Mouse (Mus musculus): ENCODE measurements at regions not wholly inside any gene's neighbourhood (a gene's known extent, or its start where the extent isn't known, plus 50 kb on each side); places are given as distances from the start of the nearest gene placed in this dataset.
A peak's percentile ranks its signal among the peaks of the same experiment; 100 is the strongest.
"Not testable (repeated sequence)": the region's sequence is repeated elsewhere in the genome, so short reads cannot be mapped to it uniquely, and the experiment has no call there.

GRCm38 (mm10) chr2:55182416-55182815 is 253.4 kb upstream of the Kcnj3 start:
- DNase-seq, result no peak

GRCm38 (mm10) chr2:55206891-55207290 is 228.9 kb upstream of the Kcnj3 start:
- DNase-seq, result no peak

- no peak for DNase-seq
Observed at GRCm38 (mm10) chr2:55208620-55209019, 227.2 kb upstream of the Kcnj3 start.

- DNase-seq, result no peak
Observed at GRCm38 (mm10) chr2:55209848-55210390, 225.9 kb upstream of the Kcnj3 start.

- no peak for DNase-seq
Observed at GRCm38 (mm10) chr2:55211281-55211680, 224.5 kb upstream of the Kcnj3 start.

- no peak for DNase-seq
Observed at GRCm38 (mm10) chr2:55222046-55222445, 213.7 kb upstream of the Kcnj3 start.

- DNase-seq, result not testable (repeated sequence)
Observed at GRCm38 (mm10) chr2:55222741-55223140, 213.0 kb upstream of the Kcnj3 start.

GRCm38 (mm10) chr2:55228131-55228797 is 207.5 kb upstream of the Kcnj3 start:
- DNase-seq, result no peak

- DNase-seq, result no peak
Observed at GRCm38 (mm10) chr2:55231841-55232240, 203.9 kb upstream of the Kcnj3 start.

- no peak for DNase-seq
Observed at GRCm38 (mm10) chr2:55253134-55253533, 182.6 kb upstream of the Kcnj3 start.

GRCm38 (mm10) chr2:55262721-55263278 is 173.0 kb upstream of the Kcnj3 start:
- no peak for DNase-seq

GRCm38 (mm10) chr2:55263847-55264449 is 171.8 kb upstream of the Kcnj3 start:
- DNase-seq, result no peak

- DNase-seq, result peak in 1 of 2 experiments; percentile 1
Observed at GRCm38 (mm10) chr2:55306387-55306786, 129.4 kb upstream of the Kcnj3 start.

GRCm38 (mm10) chr2:55315627-55316026 is 120.1 kb upstream of the Kcnj3 start:
- DNase-seq, result no peak

- not testable (repeated sequence) for DNase-seq
Observed at GRCm38 (mm10) chr2:55354061-55354460, 81.7 kb upstream of the Kcnj3 start.
